Mouse (Mus musculus) layer of hippocampus, adult 11-12 months (tissue): ENCODE results near the gene Aagab.

Experiments used
- DNase-seq: peaks from one replicate; pipeline ENCODE4 v3.0.0; 2022; ENCODE audit warnings: low spot score

Gene Aagab

GRCm38 (mm10) chr9:63672797-63673493, 70.5 kb downstream of the Aagab start:
- no peak for DNase-seq

DNA sequence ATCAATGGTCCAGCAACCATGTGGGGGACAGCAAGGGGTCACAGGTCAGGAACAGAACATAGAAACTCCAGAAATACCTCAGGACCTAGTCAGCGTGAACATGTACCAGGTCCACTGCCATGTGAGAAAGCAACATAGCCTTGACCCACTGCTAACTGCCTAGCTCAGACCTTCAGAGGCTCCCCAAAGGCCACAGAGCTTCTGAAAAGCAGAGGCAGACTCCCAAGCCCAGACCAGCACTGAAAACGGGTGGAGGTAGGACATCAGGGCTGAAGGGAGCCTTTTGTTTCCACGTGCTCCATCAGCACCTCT, 71.0 kb downstream of the Aagab start:
- no peak for DNase-seq

DNA sequence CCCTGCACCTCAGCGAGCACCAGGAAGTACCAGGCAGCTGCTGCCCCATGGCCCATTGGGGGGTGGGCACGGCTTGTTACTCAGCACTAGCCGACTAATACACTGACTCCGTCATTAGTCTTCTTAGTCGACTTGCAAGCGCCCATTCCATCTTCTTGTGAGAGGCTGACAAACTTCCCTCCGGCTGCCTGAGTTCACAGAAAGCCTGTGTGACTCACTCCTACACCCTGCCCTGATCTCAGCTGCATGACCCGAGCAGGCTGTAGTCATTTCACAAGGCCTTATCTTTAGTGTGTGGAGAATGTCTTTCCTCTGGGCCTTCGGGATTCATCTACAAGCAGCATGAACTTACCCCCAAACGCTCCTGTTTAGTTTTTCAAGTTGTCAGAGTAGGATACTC, 72.2 kb downstream of the Aagab start:
- DNase-seq, result no peak

GRCm38 (mm10) chr9:63677621-63678020, 75.2 kb downstream of the Aagab start:
- DNase-seq, result no peak

DNA sequence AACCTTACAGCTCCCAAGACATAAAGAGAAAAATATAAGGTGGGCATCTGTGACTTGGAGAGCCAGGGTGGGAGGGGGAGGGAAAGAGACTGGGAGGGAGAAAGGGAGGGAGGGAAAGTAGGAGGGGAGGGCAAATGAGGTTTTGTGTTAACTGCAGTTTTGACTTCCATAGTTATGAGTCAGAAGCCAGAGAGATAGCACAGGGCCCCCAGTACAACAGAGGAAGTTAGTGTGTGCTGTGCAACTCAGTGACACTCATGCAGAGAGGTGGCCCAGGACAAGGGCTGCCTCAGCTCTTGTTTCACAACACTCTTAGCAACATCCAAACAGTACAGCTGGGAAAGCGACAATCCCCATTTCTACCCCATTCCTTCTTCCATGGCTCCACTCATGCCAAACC, 75.6 kb downstream of the Aagab start:
- DNase-seq, result no peak

GRCm38 (mm10) chr9:63682301-63682700, 79.8 kb downstream of the Aagab start:
- no peak for DNase-seq

DNA sequence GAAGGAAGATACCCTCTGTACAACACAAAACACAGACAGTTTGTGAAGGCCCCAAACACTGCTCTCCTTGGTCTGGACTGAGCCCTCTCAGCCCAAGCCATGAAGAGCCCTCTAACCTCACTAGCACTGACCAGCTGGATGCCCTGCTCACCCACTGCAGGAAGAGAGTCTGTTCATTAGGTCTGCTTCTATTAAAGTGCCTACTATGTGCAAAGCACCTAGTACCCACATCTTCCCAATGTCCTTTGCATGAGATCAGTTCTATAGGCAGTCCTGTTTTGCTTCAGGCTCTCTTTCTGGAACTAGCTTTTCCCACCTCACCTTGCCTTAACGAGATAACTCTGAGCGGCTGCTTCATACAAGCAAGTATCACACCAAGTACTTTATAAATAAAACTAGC, 80.5 kb downstream of the Aagab start:
- no peak for DNase-seq

DNA sequence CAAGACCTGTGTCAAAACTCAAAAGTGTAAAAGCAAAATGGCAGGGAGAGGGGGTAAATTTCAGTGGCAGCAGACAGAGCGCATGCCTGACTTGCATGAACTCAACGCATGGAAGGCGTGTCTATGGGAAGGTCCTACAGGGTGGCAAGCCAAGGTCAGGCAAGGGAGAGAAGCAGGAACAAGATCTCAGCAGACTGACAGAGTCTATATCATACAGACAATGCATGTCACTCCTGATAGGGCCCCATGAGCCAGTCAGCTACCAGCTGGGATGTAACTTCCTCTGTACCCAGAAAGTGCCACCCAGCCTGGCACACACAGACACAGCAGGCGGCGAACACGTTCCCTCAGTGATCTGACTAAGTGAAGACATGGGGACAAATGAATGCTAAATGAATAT, 81.8 kb downstream of the Aagab start:
- DNase-seq, result peak; percentile 53

- DNase-seq, result no peak
These were observed 82.9 kb downstream of the Aagab start for GRCm38 (mm10) chr9:63685352-63685751.

- DNase-seq, result no peak
These were observed 85.1 kb downstream of the Aagab start for GRCm38 (mm10) chr9:63687413-63688015.

DNA sequence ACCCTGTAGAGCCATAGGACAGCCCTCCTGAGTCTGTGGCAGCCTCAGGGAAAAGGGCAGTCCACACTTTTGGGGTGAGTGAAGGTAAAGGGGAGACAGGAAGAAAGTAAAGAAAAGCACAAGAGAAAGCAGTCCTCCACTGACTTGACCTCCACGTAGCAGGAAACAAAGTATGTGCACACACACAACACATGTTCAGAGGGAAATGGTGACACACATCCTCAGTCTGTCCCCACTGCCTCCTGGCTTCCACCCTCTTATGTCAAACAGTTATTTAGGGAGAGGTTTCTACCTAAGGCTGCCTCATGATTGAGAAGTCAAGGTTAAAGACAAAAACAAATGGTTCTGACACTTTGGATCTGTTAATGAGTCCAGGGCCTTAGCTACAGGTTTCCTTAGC, 88.1 kb downstream of the Aagab start:
- no peak for DNase-seq

DNA sequence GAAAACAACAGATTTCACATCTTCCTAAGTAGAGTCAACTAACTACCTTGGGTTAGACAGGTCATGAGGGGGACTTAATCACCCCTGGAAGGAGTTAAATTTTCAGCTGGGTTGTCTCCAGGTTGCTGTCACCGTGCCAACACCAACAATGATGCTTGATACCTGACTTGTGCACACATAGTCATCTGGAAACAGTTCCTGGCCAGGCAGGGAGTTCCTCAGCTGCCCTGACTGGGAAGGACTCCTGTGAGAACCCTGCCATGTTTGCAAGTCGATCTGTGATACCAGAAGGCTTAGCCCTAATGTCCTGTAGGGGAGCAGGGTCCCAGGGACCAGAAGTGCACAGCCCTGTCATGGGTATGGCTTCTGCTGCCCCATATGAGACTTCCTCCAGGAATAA, 89.5 kb downstream of the Aagab start:
- no peak for DNase-seq
